In genomic region chr1:78657021-78657629, GRCm38 (mm10) we compare ENCODE assay signal across 8 mouse cellular contexts. TPM values are rescaled to one million over a fixed set of nuclear protein-coding genes. Genes with fewer than 3 reads are reported as not detected.
DNase-seq lines count a peak whose midpoint lies in the region; ATAC-seq and TF ChIP-seq lines count a peak whose summit lies in the region.

No protein-coding gene starts in this region.

- H3K27ac ChIP-seq in testis, adult 2 months (ENCODE audit: control insufficient read depth, insufficient read depth, low read depth, low read length): peak overlapping the region; percentile 10; the same call in 1 of the 2 replicates
- H3K27ac ChIP-seq in liver, embryonic 11.5 days (ENCODE audit: low read depth, low read length): no peak overlapping the region; the same call in 1 of the 2 replicates
- peak overlapping the region; percentile 83 for H3K27ac ChIP-seq in stomach, embryonic 16.5 days (ENCODE audit: low read length)

- no peak for TF ChIP-seq POLR2A in testis, adult 2 months (IDR thresholded peaks at IDR 0.05; ENCODE audit: control insufficient read depth, low read depth, low read length)

- WGBS in liver, embryonic 11.5 days: 30% methylated on average over 22 of the region's 22 CpGs
- 25% methylated on average over 22 of the region's 22 CpGs for WGBS in stomach, embryonic 16.5 days

- no peaks in the 10 kb centered on the region for H3K27me3 ChIP-seq in erythroblast, embryonic 14.5 days (ENCODE audit: control insufficient read depth)
- H3K27me3 ChIP-seq in testis, adult 2 months (ENCODE audit: control insufficient read depth, insufficient read depth, low read length): no peaks in the 10 kb centered on the region
- H3K27me3 ChIP-seq in liver, embryonic 11.5 days (replicated peaks; ENCODE audit: control insufficient read depth, insufficient read depth, low read length): no peaks in the 10 kb centered on the region
- no peaks in the 10 kb centered on the region for H3K27me3 ChIP-seq in stomach, embryonic 16.5 days (ENCODE audit: control insufficient read depth, insufficient read depth, low read length)

- H3K4me3 ChIP-seq in erythroblast, embryonic 14.5 days (replicated peaks): peak overlapping the region; percentile 92
- peak overlapping the region; percentile 80 for H3K4me3 ChIP-seq in testis, adult 2 months (ENCODE audit: control insufficient read depth, low read depth, low read length)
- peak overlapping the region; percentile 94 for H3K4me3 ChIP-seq in liver, embryonic 11.5 days (ENCODE audit: low read depth, low read length)
- peak overlapping the region; percentile 92 for H3K4me3 ChIP-seq in stomach, embryonic 16.5 days (replicated peaks; ENCODE audit: low read length)

- peak overlapping the region; percentile 69 for H3K4me2 ChIP-seq in liver, embryonic 11.5 days
- peak overlapping the region; percentile 66 for H3K4me2 ChIP-seq in stomach, embryonic 16.5 days (ENCODE audit: low read depth, low read length)

- no peak for TF ChIP-seq CTCF in testis, adult 2 months (IDR thresholded peaks at IDR 0.05; ENCODE audit: control insufficient read depth, insufficient read depth, insufficient replicate concordance, low read depth, low read length)

- H3K4me1 ChIP-seq in erythroblast, embryonic 14.5 days (ENCODE audit: control insufficient read depth): peaks cover 38% of the 10 kb centered on the region
- peaks cover 3% of the 10 kb centered on the region; the same call in 1 of the 2 replicates for H3K4me1 ChIP-seq in testis, adult 2 months (ENCODE audit: control insufficient read depth, insufficient read depth, low read length)
- peaks cover 15% of the 10 kb centered on the region for H3K4me1 ChIP-seq in liver, embryonic 11.5 days (replicated peaks; ENCODE audit: control insufficient read depth, insufficient read depth, low read length)
- H3K4me1 ChIP-seq in stomach, embryonic 16.5 days (ENCODE audit: control insufficient read depth, insufficient read depth, low read length): peaks cover 21% of the 10 kb centered on the region

- no peak for DNase-seq in testis, postnatal 14 days (ENCODE audit: low spot score)
- no peak for DNase-seq in liver, embryonic 11.5 days (ENCODE audit: low spot score)
- DNase-seq in left cerebral cortex, postnatal 36 days (ENCODE audit: low spot score in 2 of 2): no peak
- no peak for DNase-seq in gastrocnemius, adult 8-10 months (ENCODE audit: low spot score in 2 of 2)

- no peak for ATAC-seq in erythroblast, adult 5-6 weeks (replicated peaks; ENCODE audit: low FRiP score, poor library complexity, severe bottlenecking)
- ATAC-seq in liver, embryonic 11.5 days (replicated peaks; ENCODE audit: low FRiP score): no peak
- no peak for ATAC-seq in stomach, embryonic 16.5 days (ENCODE audit: insufficient read depth, low FRiP score)

- H3K9ac ChIP-seq in liver, embryonic 11.5 days (ENCODE audit: low read depth, low read length): peak overlapping the region; percentile 54; the same call in 1 of the 2 replicates
- peak overlapping the region; percentile 96 for H3K9ac ChIP-seq in stomach, embryonic 16.5 days (ENCODE audit: low read length)

- no peaks in the 10 kb centered on the region for H3K36me3 ChIP-seq in erythroblast, embryonic 14.5 days (ENCODE audit: control insufficient read depth)
- no peaks in the 10 kb centered on the region for H3K36me3 ChIP-seq in testis, adult 2 months (ENCODE audit: control insufficient read depth, insufficient read depth, low read length)
- no peaks in the 10 kb centered on the region for H3K36me3 ChIP-seq in liver, embryonic 11.5 days (ENCODE audit: control insufficient read depth, insufficient read depth, low read length)
- H3K36me3 ChIP-seq in stomach, embryonic 16.5 days (ENCODE audit: control insufficient read depth, insufficient read depth, low read length): no peaks in the 10 kb centered on the region

- intact Hi-C loops in left cerebral cortex, postnatal 36 days (cut with DNase I): loop anchor here (5.0 kb wide), 1 partner anchor 55 kb away; no protein-coding TSS in a partner anchor

- H3K9me3 ChIP-seq in erythroblast, embryonic 14.5 days (ENCODE audit: control insufficient read depth, low read length): no peaks in the 10 kb centered on the region
- no peaks in the 10 kb centered on the region for H3K9me3 ChIP-seq in liver, embryonic 11.5 days (ENCODE audit: control insufficient read depth, low read length)
- H3K9me3 ChIP-seq in stomach, embryonic 16.5 days (replicated peaks; ENCODE audit: control insufficient read depth, low read length): no peaks in the 10 kb centered on the region

RNA-seq across cellular contexts. Expression of gene Acsl3, which starts 0.5 kb away (rescaled TPM):
- 0.11 and 0.16 TPM in 2 replicates for polyA plus RNA-seq in erythroblast, embryonic 14.5 days (2012)
- 4.0 and 11.0 TPM in 2 replicates for total RNA-seq in erythroblast, adult 5-6 weeks (2015; ENCODE audit: low replicate concordance)
- 2.9 and 14.2 TPM in 2 replicates for total RNA-seq in erythroblast, adult 5-6 weeks (2017; ENCODE audit: low replicate concordance)
- polyA plus RNA-seq in testis, adult 2 months (2012; rRNA removed): 7.5 and 12.0 TPM in 2 replicates
- 45.3 and 54.7 TPM in 2 replicates for polyA plus RNA-seq in liver, embryonic 11.5 days (2014; fragmentation: Nextera tagmentation; extraction: Ambion mirVana)
- polyA plus RNA-seq in stomach, embryonic 16.5 days (2015; fragmentation: Nextera tagmentation; extraction: Ambion mirVana): 55.0 and 56.4 TPM in 2 replicates
- 100 to 1,000 TPM; 159 to 167 TPM for total RNA-seq in left cerebral cortex, postnatal 36 days (2021)
- total RNA-seq in gastrocnemius, adult 8-10 months (2022): 10 to 100 TPM in 2 of 4 experiments, 1 to 10 TPM in 2; 6.1 to 23.4 (median 9.1) TPM

RNA-seq across cellular contexts. Expression of gene Utp14b, which starts 0.7 kb away (rescaled TPM):
- 0.01 and 0.02 TPM in 2 replicates for polyA plus RNA-seq in erythroblast, embryonic 14.5 days (2012)
- 0.77 and 1.5 TPM in 2 replicates for total RNA-seq in erythroblast, adult 5-6 weeks (2015; ENCODE audit: low replicate concordance)
- total RNA-seq in erythroblast, adult 5-6 weeks (2017; ENCODE audit: low replicate concordance): 1.1 and 1.5 TPM in 2 replicates
- 2.6 and 3.1 TPM in 2 replicates for polyA plus RNA-seq in testis, adult 2 months (2012; rRNA removed)
- 2.4 and 2.8 TPM in 2 replicates for polyA plus RNA-seq in liver, embryonic 11.5 days (2014; fragmentation: Nextera tagmentation; extraction: Ambion mirVana)
- polyA plus RNA-seq in stomach, embryonic 16.5 days (2015; fragmentation: Nextera tagmentation; extraction: Ambion mirVana): 2.3 and 2.4 TPM in 2 replicates
- total RNA-seq in left cerebral cortex, postnatal 36 days (2021): 10 to 100 TPM; 12.5 to 17.3 TPM
- 1 to 10 TPM in 1 of 4 experiments, under 1 TPM in 3; 0.80 to 2.5 (median 0.91) TPM for total RNA-seq in gastrocnemius, adult 8-10 months (2022)
